Mouse (Mus musculus): ENCODE results near the gene Erp29. TPM values are rescaled to one million over a fixed set of nuclear protein-coding genes. Genes with fewer than 3 reads are reported as not detected.
"Not testable (repeated sequence)": the region's sequence is repeated elsewhere in the genome, so short reads cannot be mapped to it uniquely, and the experiment has no call there.

Gene Erp29
- polyA plus RNA-seq (2015; fragmentation: Nextera tagmentation; extraction: Ambion mirVana): 185 and 207 TPM in 2 replicates

- ATAC-seq (ENCODE audit: insufficient read depth, low FRiP score): peak; percentile 95
- Histone ChIP-seq H3K27me3 (ENCODE audit: control insufficient read depth, insufficient read depth, low read length) (no peaks in the 10 kb centered on the region), H3K9ac (ENCODE audit: low read length) (peak within 1 kb of the TSS; percentile 98), H3K4me2 (ENCODE audit: low read depth, low read length) (peak within 1 kb of the TSS; percentile 94), H3K36me3 (ENCODE audit: control insufficient read depth, insufficient read depth, low read length) (0 out of 2 replicates have a peak, but pooled peaks cover 7% of the 10 kb centered on the region), H3K27ac (ENCODE audit: low read length) (peak within 1 kb of the TSS; percentile 97), H3K9me3 (replicated peaks; ENCODE audit: control insufficient read depth, low read length) (no peaks in the 10 kb centered on the region), H3K4me1 (ENCODE audit: control insufficient read depth, insufficient read depth, low read length) (peaks cover 17% of the 10 kb centered on the region), H3K4me3 (replicated peaks; ENCODE audit: low read length) (peak within 1 kb of the TSS; percentile 81)
- WGBS: under 1% methylated on average over 95 of the region's 97 CpGs
Observed at GRCm38 (mm10) chr5:121452026-121452869, at the start of gene Erp29. Gene Erp29 (minus strand): TSS chr5:121452506.

DNA sequence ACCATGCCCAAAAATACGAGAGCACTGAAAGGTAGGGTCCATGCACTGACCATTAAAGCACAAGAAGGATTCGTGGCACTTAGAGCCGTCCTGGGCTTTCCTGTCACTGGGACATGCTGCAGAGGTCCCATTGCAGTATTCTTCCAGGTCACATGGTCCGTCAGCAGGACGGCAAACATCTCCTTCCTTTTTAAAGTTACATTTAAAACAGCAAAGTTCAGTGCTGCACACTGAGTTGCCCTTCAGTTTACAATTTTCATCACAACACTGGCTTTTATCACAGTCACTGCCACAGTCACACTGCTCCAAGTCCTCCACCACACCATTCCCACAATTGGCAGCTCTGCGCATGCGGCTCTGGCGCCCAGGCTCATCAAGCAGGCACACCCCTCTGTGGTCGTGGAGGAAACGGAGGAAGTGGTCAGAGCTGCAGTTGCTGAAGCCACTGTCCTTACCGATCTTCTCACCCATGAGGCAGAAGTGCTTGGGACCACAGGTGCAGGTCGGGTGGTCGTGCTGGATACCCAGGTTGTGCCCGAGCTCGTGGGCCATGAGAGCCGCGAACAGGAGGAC lies 49.2 kb upstream of the Erp29 start:
- H3K27ac ChIP-seq (ENCODE audit: low read length); H3K4me2 ChIP-seq (ENCODE audit: low read depth, low read length); H3K27me3 ChIP-seq (ENCODE audit: control insufficient read depth, insufficient read depth, low read length); H3K36me3 ChIP-seq (ENCODE audit: control insufficient read depth, insufficient read depth, low read length); H3K4me1 ChIP-seq (ENCODE audit: control insufficient read depth, insufficient read depth, low read length); H3K9me3 ChIP-seq (replicated peaks; ENCODE audit: control insufficient read depth, low read length); H3K4me3 ChIP-seq (replicated peaks; ENCODE audit: low read length); H3K9ac ChIP-seq (ENCODE audit: low read length); ATAC-seq (ENCODE audit: insufficient read depth, low FRiP score): not testable (repeated sequence)
- 66% methylated on average over 10 of the region's 17 CpGs for WGBS

- no peak for ATAC-seq (ENCODE audit: insufficient read depth, low FRiP score)
- no peaks in the 10 kb centered on the region for H3K4me1 ChIP-seq (ENCODE audit: control insufficient read depth, insufficient read depth, low read length)
- H3K9ac ChIP-seq (ENCODE audit: low read length): no peak overlapping the region
- 60% methylated on average over 7 of the region's 7 CpGs for WGBS
- no peak overlapping the region for H3K4me2 ChIP-seq (ENCODE audit: low read depth, low read length)
- H3K27me3 ChIP-seq (ENCODE audit: control insufficient read depth, insufficient read depth, low read length): no peaks in the 10 kb centered on the region
- no peak overlapping the region for H3K4me3 ChIP-seq (replicated peaks; ENCODE audit: low read length)
- no peaks in the 10 kb centered on the region for H3K9me3 ChIP-seq (replicated peaks; ENCODE audit: control insufficient read depth, low read length)
- H3K36me3 ChIP-seq (ENCODE audit: control insufficient read depth, insufficient read depth, low read length): no peaks in the 10 kb centered on the region
- no peak overlapping the region for H3K27ac ChIP-seq (ENCODE audit: low read length)
Observed at GRCm38 (mm10) chr5:121500719-121501118, 48.4 kb upstream of the Erp29 start.

DNA sequence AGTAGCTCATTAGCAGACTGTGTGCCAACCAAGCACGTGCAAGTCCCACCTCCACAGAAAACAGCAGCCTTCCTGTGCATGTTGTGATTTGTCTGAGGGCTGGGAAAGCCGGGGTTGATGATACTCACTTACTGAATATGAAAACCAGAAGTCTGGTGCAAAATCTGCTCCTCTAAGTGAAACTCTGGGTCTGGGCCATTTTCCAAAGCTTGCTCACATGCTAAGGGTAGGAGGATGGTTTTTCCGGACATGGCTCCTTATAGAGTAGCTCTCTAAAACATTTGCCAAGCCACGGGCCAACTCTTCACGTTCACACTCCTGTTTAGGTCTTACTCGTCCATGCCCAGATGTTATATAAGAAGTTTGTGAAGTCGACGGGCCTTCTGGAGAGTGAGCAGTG lies 41.0 kb upstream of the Erp29 start:
- Histone ChIP-seq H3K27me3 (ENCODE audit: control insufficient read depth, insufficient read depth, low read length) (no peaks in the 10 kb centered on the region), H3K9me3 (replicated peaks; ENCODE audit: control insufficient read depth, low read length) (no peaks in the 10 kb centered on the region), H3K4me1 (ENCODE audit: control insufficient read depth, insufficient read depth, low read length) (no peaks in the 10 kb centered on the region), H3K4me2 (ENCODE audit: low read depth, low read length) (no peak overlapping the region), H3K4me3 (replicated peaks; ENCODE audit: low read length) (no peak overlapping the region), H3K36me3 (ENCODE audit: control insufficient read depth, insufficient read depth, low read length) (no peaks in the 10 kb centered on the region), H3K9ac (ENCODE audit: low read length) (no peak overlapping the region), H3K27ac (ENCODE audit: low read length) (no peak overlapping the region)
- ATAC-seq (ENCODE audit: insufficient read depth, low FRiP score): no peak
- WGBS: 71% methylated on average over 8 of the region's 8 CpGs

- Histone ChIP-seq H3K27me3 (ENCODE audit: control insufficient read depth, insufficient read depth, low read length) (no peaks in the 10 kb centered on the region), H3K4me3 (replicated peaks; ENCODE audit: low read length) (no peak overlapping the region), H3K4me1 (ENCODE audit: control insufficient read depth, insufficient read depth, low read length) (no peaks in the 10 kb centered on the region), H3K9ac (ENCODE audit: low read length) (no peak overlapping the region), H3K27ac (ENCODE audit: low read length) (no peak overlapping the region), H3K4me2 (ENCODE audit: low read depth, low read length) (no peak overlapping the region), H3K9me3 (replicated peaks; ENCODE audit: control insufficient read depth, low read length) (no peaks in the 10 kb centered on the region), H3K36me3 (ENCODE audit: control insufficient read depth, insufficient read depth, low read length) (no peaks in the 10 kb centered on the region)
- WGBS: 56% methylated on average over 5 of the region's 5 CpGs
- ATAC-seq (ENCODE audit: insufficient read depth, low FRiP score): no peak
Observed at GRCm38 (mm10) chr5:121484801-121485200, 32.5 kb upstream of the Erp29 start.

DNA sequence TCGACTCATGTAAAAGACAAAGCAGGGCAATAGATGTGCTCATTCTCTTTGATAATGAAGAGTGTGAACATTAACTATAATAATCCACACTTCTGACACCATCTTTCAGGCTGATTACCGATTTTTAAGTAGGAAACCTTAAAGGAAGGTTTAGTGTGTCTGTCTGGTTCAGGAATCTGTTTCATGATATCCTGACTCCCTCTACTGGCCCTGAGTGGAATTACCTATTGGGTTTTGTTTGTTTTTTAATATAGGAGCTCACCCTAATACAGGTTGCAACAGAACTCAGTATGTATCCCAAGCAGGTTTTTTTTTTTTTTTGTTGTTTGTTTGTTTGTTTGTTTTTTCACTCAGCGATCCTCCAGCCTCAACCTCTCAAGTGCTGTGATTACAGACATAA lies 25.4 kb upstream of the Erp29 start:
- Histone ChIP-seq H3K27me3 (ENCODE audit: control insufficient read depth, insufficient read depth, low read length) (no peaks in the 10 kb centered on the region), H3K9ac (ENCODE audit: low read length) (no peak overlapping the region), H3K4me3 (replicated peaks; ENCODE audit: low read length) (no peak overlapping the region), H3K27ac (ENCODE audit: low read length) (no peak overlapping the region), H3K4me2 (ENCODE audit: low read depth, low read length) (no peak overlapping the region), H3K9me3 (replicated peaks; ENCODE audit: control insufficient read depth, low read length) (no peaks in the 10 kb centered on the region), H3K4me1 (ENCODE audit: control insufficient read depth, insufficient read depth, low read length) (0 out of 2 replicates have a peak, but pooled peaks cover 4% of the 10 kb centered on the region), H3K36me3 (ENCODE audit: control insufficient read depth, insufficient read depth, low read length) (no peaks in the 10 kb centered on the region)
- ATAC-seq (ENCODE audit: insufficient read depth, low FRiP score): peak; percentile 44; the same call in 1 of the 2 replicates
- WGBS: 31% methylated on average over 3 of the region's 3 CpGs

- Histone ChIP-seq H3K4me3 (replicated peaks; ENCODE audit: low read length) (no peak overlapping the region), H3K36me3 (ENCODE audit: control insufficient read depth, insufficient read depth, low read length) (no peaks in the 10 kb centered on the region), H3K9me3 (replicated peaks; ENCODE audit: control insufficient read depth, low read length) (no peaks in the 10 kb centered on the region), H3K4me1 (ENCODE audit: control insufficient read depth, insufficient read depth, low read length) (0 out of 2 replicates have a peak, but pooled peaks cover 4% of the 10 kb centered on the region), H3K9ac (ENCODE audit: low read length) (no peak overlapping the region), H3K27me3 (ENCODE audit: control insufficient read depth, insufficient read depth, low read length) (no peaks in the 10 kb centered on the region), H3K27ac (ENCODE audit: low read length) (peak overlapping the region; percentile 51), H3K4me2 (ENCODE audit: low read depth, low read length) (no peak overlapping the region)
- peak; percentile 43; the same call in 1 of the 2 replicates for ATAC-seq (ENCODE audit: insufficient read depth, low FRiP score)
- 50% methylated on average over 1 of the region's 1 CpGs for WGBS
Observed at GRCm38 (mm10) chr5:121476040-121476439, 23.7 kb upstream of the Erp29 start.

DNA sequence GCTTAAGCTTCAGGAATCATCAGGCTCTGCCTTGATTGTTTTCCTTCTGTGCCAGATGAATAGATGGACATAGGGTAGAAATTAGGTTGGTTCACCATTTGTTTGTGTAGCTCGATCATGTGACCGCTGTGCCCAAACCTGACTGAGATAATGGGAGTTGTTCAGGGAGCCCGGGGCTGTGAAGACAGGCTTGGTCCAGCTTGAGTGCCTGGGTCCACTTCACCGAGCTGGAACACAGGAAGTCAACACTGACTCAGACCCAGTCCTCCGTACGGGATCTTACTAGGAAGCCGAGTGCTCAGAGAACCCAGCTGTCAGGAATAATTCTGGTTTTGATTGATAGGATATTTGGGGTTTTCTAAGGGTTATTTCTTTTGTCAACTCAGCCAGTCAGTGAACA lies 22.3 kb upstream of the Erp29 start:
- Histone ChIP-seq H3K4me2 (ENCODE audit: low read depth, low read length) (no peak overlapping the region), H3K27me3 (ENCODE audit: control insufficient read depth, insufficient read depth, low read length) (no peaks in the 10 kb centered on the region), H3K27ac (ENCODE audit: low read length) (no peak overlapping the region), H3K36me3 (ENCODE audit: control insufficient read depth, insufficient read depth, low read length) (no peaks in the 10 kb centered on the region), H3K9ac (ENCODE audit: low read length) (no peak overlapping the region), H3K4me1 (ENCODE audit: control insufficient read depth, insufficient read depth, low read length) (peaks cover 11% of the 10 kb centered on the region), H3K4me3 (replicated peaks; ENCODE audit: low read length) (no peak overlapping the region), H3K9me3 (replicated peaks; ENCODE audit: control insufficient read depth, low read length) (no peaks in the 10 kb centered on the region)
- ATAC-seq (ENCODE audit: insufficient read depth, low FRiP score): no peak
- 49% methylated on average over 7 of the region's 7 CpGs for WGBS

DNA sequence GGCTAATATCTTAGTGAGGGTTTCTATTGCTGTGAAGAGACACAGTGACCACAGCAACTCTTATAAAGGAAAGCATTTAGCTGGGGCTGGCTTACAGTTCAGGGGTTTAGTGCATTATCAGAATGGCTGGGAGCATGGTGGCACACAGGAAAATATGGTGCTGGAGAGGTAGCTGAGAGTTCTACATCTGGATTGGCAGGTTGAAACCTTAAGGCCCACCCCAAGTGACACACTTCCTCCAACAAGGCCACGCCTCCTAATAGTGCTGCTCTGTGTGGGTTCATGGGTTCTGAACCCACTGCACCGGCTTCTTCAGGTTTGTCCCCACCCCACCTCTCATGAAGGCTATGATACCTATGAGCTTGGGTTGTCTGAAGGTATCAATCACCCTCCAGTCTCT lies 20.1 kb upstream of the Erp29 start:
- H3K9ac ChIP-seq (ENCODE audit: low read length): no peak overlapping the region
- H3K36me3 ChIP-seq (ENCODE audit: control insufficient read depth, insufficient read depth, low read length): no peaks in the 10 kb centered on the region
- H3K9me3 ChIP-seq (replicated peaks; ENCODE audit: control insufficient read depth, low read length): no peaks in the 10 kb centered on the region
- H3K4me1 ChIP-seq (ENCODE audit: control insufficient read depth, insufficient read depth, low read length): peaks cover 15% of the 10 kb centered on the region
- ATAC-seq (ENCODE audit: insufficient read depth, low FRiP score): no peak
- WGBS: 90% methylated on average over 2 of the region's 2 CpGs
- no peak overlapping the region for H3K27ac ChIP-seq (ENCODE audit: low read length)
- H3K27me3 ChIP-seq (ENCODE audit: control insufficient read depth, insufficient read depth, low read length): no peaks in the 10 kb centered on the region
- H3K4me3 ChIP-seq (replicated peaks; ENCODE audit: low read length): no peak overlapping the region
- H3K4me2 ChIP-seq (ENCODE audit: low read depth, low read length): no peak overlapping the region

All from stomach, embryonic 16.5 days (tissue).